Mouse (Mus musculus) brain, embryonic 14.5 days (tissue): ENCODE data around the gene Milr1. TPM values are rescaled to one million over a fixed set of nuclear protein-coding genes. Genes with fewer than 3 reads are reported as not detected.
"Not testable (repeated sequence)": the region's sequence is repeated elsewhere in the genome, so short reads cannot be mapped to it uniquely, and the experiment has no call there.

ENCODE experiments used
- DNase-seq: peaks from one replicate; pipeline ENCODE4 v3.0.0-alpha.2; 2011; ENCODE audit warnings: low read depth
- CTCF ChIP-seq: fragments of 200-500 bp; IDR thresholded peaks from 2 replicates; pipeline ENCODE4 v1.5.1; 2012; ENCODE audit warnings: inconsistent platforms, mild to moderate bottlenecking, moderate library complexity, borderline replicate concordance; ENCODE audit not compliant: insufficient read depth, insufficient read length; ENCODE audit errors: extremely low read depth
- POLR2A ChIP-seq: fragments of 200-500 bp; IDR thresholded peaks from 2 replicates; pipeline ENCODE4 v1.6.1; 2012; ENCODE audit warnings: mild to moderate bottlenecking, inconsistent platforms, borderline replicate concordance; ENCODE audit not compliant: poor library complexity, insufficient read depth, insufficient read length, severe bottlenecking; ENCODE audit errors: extremely low read depth
- polyA plus RNA-seq: library from polyadenylated mRNA; depleted of rRNA; stranded (reverse); fragments of >200 nt; gene quantifications from 2 replicates; pipeline ENCODE4 v1.2.3, GENCODE M21; 2012; rRNA removed

The Milr1 gene
- polyA plus RNA-seq, 1 experiment, result 0.36 TPM

DNA sequence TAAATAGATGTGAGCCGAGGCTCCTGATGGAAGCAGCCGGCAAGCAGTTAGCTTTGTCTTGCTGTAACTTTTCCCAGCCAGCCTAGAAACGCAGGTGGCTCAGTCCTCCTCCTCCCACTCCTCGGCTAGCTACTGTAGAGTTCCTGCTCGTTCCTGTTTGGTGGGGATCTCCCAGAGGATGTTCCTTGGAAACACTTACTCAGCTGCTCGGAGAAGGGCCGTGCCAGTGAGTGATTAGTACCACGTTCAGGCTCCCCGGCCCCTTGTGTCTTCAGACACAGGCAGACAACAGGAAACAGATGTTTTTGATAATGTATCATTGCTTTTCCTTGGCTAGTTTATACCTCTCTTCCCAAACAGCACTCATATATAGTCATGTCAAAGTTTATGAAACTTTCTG is 44.7 kb downstream of the Milr1 start:
- DNase-seq, result no peak

DNA sequence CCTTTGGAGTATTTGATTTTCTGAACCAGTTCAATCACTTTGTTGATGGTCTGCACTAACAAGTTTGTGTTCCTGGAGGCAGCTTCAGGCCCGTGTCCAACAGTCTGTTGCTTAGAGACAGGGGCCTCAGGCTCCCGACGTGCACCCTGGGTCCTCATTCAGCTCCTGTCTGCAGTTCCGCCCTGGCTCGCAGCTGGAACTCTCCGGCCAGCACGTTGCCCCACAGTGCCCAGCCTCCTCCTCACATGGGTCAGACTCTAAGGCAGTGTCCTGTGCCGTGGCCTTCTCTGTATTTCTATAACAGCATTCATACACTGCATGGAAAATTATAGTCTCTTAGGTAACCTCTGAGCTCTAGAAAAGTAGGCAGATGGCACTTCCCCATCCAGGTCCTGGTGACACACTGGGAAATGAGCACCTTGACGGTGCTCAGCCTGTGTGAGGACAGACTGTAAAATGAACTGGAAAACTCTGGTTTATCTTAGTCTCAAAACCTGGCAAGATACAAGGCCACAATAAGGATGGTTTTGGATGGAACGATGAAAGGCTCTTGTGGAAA is 51.1 kb downstream of the Milr1 start:
- TF ChIP-seq CTCF (no peak), POLR2A (no peak)
- no peak for DNase-seq

More for the DNA sequence above, 44.7 kb downstream of the Milr1 start:
- TF ChIP-seq POLR2A (no peak), CTCF (no peak)

- not testable (repeated sequence) for DNase-seq
These were observed 56.4 kb downstream of the Milr1 start for GRCm38 (mm10) chr11:106807442-106807841.

- TF ChIP-seq CTCF (no peak), POLR2A (no peak)
- DNase-seq, result no peak
These were observed 61.5 kb downstream of the Milr1 start for GRCm38 (mm10) chr11:106812410-106813136.

DNA sequence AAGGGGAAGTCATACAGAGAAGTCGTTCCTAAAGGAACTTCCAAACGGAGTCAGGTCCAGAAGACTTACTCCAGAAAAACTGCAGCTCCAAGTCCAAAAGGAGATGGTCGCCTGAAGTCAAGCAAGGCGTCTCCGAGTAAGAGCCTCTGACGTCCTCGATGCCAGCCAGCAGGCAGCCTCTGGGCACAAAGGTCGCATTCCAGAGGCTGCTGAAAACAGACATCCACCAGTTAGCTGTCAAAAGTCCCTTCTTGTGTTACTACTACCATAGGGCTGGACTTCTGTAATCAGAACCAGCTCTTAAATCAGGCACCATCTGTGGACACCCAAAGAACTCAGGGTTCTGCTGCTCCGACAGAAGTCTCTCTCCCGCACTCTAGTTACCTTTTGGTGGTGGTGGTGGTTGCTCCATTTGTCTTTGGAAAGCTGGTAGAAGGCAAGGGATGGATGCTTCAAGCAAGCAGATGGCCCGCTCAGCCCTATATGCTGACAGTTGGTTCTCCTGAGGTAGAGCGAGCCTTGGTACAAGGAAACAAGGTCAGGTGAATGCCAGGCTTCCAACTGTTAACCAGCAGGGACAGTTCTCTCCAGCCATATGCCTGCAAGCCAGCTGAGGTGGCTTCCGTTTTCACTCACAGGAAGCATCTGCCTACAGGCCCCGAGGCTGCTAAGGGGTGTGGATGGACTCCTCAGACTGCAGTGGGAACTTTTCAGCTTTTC is 63.7 kb downstream of the Milr1 start:
- TF ChIP-seq CTCF (no peak), POLR2A (no peak)
- DNase-seq, result no peak

- no peak for TF ChIP-seq CTCF
- no peak for TF ChIP-seq POLR2A
- no peak for DNase-seq
These were observed 64.3 kb downstream of the Milr1 start for GRCm38 (mm10) chr11:106815331-106815730.

DNA sequence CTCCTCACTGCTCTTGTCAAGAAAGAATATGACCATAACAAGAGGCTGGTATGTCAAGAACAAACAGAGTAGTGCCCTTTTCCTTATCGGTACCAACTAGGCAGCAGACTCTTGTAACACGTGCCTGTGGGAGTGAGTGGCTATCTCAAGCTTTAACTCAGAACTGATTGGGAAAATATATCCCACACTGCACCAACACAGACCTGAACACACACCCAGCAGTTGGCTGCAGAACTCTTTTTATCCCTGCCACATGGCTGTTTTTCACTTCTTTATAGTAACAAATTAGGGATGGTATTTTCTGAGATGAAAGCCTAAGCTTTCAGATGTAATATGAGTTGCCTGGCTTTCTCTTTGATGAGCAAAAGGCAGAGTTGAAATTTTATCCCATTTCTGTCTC is 64.7 kb downstream of the Milr1 start:
- no peak for TF ChIP-seq POLR2A
- no peak for TF ChIP-seq CTCF
- DNase-seq, result no peak

DNA sequence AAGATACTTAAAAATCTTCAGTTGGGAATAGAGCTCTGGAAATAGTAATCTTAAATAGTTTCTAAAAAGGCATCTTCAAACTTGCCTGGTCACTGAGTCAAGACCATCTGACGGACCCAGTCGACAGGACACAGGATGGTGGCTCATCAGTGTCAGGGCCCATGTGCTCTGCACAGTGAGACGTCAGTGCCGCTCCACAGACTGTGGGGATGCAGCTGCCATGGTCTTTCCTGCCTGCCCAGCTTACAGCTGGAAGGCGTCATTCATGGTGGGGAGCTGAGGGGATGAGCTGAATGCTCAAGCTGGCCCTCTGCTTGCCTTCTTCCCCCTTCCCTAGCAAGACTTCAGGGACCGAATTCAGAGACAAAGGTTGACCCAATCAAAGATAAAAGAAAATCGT is 65.3 kb downstream of the Milr1 start:
- no peak for DNase-seq
- TF ChIP-seq CTCF, result no peak
- TF ChIP-seq POLR2A, result no peak

DNA sequence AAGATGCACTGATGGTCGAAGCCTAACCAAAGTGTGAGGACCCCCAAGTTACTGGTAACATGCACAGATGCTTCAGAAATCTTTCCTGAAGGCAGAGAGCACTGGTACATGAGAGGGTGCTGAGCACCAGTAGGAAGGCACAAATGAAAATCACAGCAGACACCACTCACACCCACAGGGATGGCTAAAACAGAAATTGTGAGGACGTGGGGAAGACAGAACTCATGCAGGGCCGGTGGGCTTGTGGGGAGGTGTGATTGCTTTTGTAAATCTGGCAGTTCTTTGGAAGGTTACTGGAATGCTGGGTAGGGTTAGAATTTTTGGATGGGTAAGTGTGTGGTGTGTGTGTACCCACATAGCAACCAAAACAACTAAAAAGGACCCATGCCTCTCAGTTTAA is 66.1 kb downstream of the Milr1 start:
- TF ChIP-seq CTCF (no peak), POLR2A (no peak)

DNA sequence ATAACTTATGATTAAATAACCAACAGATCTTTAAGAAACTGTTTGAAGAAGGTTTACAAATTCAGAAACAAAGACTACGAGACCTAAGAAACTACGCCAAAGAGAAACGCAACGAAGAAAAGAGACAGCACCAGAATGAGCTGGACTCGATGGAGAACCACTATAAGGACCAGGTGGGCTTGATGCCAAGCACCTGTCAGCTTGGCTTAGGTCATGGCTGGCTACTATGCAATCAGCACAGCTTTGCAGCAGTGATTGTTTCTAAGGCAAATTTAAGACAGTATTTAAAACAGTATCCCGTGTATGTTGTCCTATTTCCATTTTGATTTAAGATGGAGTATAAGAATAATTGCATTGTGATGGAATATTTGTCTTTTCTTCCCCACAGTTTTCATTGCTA is 66.8 kb downstream of the Milr1 start:
- TF ChIP-seq POLR2A (no peak), CTCF (no peak)
- peak; percentile 71 for DNase-seq

More for the DNA sequence above, 66.1 kb downstream of the Milr1 start:
- DNase-seq, result no peak

DNA sequence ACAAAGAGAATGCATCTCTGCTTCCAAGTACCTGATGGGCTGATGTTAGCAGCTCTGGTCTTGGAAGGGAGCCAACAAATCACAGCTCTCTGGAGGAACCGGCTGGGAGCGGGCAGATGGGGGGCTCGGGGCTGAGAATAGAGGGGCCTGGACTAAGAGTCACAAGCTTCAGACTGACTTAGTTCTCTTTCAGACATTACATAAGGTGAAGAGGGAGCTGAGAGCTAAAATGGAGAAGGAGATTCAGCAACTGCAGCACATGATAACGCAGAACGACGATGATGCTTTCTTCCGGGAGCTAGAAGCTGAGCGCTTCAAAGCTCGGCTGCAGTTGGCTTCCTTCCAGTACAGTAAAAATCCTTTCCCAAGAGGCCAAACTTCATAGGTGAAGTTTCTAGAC is 67.3 kb downstream of the Milr1 start:
- no peak for TF ChIP-seq POLR2A
- no peak for TF ChIP-seq CTCF
- peak; percentile 91 for DNase-seq

Other genes with a start within 250 kb of the Milr1 start
- 18.8 and 34.6 TPM in 2 replicates for gene Tex2, start 137.8 kb upstream of the Milr1 start, polyA plus RNA-seq
- 15.7 and 24.8 TPM in 2 replicates for gene Pecam1, start 598 bp upstream of the Milr1 start, polyA plus RNA-seq
- 9.0 and 10.3 TPM in 2 replicates for gene Polg2, start 28.3 kb downstream of the Milr1 start, polyA plus RNA-seq
- gene Ddx5, start 38.0 kb downstream of the Milr1 start, polyA plus RNA-seq, result 597 and 653 TPM in 2 replicates
- 20.3 and 22.3 TPM in 2 replicates for gene Cep95, start 38.0 kb downstream of the Milr1 start, polyA plus RNA-seq
- 23.6 and 29.5 TPM in 2 replicates for gene Smurf2, start 169.5 kb downstream of the Milr1 start, polyA plus RNA-seq
- gene Kpna2, start 248.3 kb downstream of the Milr1 start, polyA plus RNA-seq, result 125 and 197 TPM in 2 replicates